Mouse (Mus musculus) midbrain, embryonic 14.5 days (tissue): ENCODE measurements around the gene Apbb1. TPM values are rescaled to one million over a fixed set of nuclear protein-coding genes. Genes with fewer than 3 reads are reported as not detected.
A peak's percentile ranks its signal among the peaks of the same experiment; 100 is the strongest.

Experiments used
- ATAC-seq: fragments of 200-750 bp; cut with Nextera tagmentation; 2 replicates; pipeline ENCODE4 v1.8.0; 2017; ENCODE audit warnings: moderate number of reproducible peaks, moderate library complexity; ENCODE audit not compliant: low FRiP score, low TSS enrichment
- DNase-seq: peaks from one replicate; pipeline ENCODE4 v3.0.0-alpha.2; 2015
- H3K27ac ChIP-seq: fragments of 300-500 bp; sonication (generic); replicated peaks from 2 replicates; pipeline ENCODE4 v1.5.1; 2014; ENCODE audit warnings: mild to moderate bottlenecking, low read depth, low read length, moderate library complexity
- H3K27me3 ChIP-seq: fragments of 300-500 bp; sonication (generic); 2 replicates; pipeline ENCODE4 v1.6.1; 2014; ENCODE audit warnings: low read length, control low read depth, mixed read lengths; ENCODE audit not compliant: control insufficient read depth, insufficient read depth
- H3K36me3 ChIP-seq: fragments of 300-500 bp; sonication (generic); 2 replicates; pipeline ENCODE4 v1.6.1; 2014; ENCODE audit warnings: low read length, control low read depth; ENCODE audit not compliant: control insufficient read depth, insufficient read depth
- H3K4me1 ChIP-seq: fragments of 300-500 bp; sonication (generic); 2 replicates; pipeline ENCODE4 v1.6.1; 2014; ENCODE audit warnings: mild to moderate bottlenecking, antibody characterized with exemption, low read length, control low read depth; ENCODE audit not compliant: control insufficient read depth, insufficient read depth
- H3K4me2 ChIP-seq: fragments of 300-500 bp; sonication (generic); 2 replicates; pipeline ENCODE4 v1.6.1; 2014; ENCODE audit warnings: mild to moderate bottlenecking, low read length, moderate library complexity
- H3K4me3 ChIP-seq: fragments of 300-500 bp; sonication (generic); replicated peaks from 2 replicates; pipeline ENCODE4 v1.5.1; 2014; ENCODE audit warnings: low read depth, low read length
- H3K9ac ChIP-seq: fragments of 300-500 bp; sonication (generic); replicated peaks from 2 replicates; pipeline ENCODE4 v1.6.1; 2014; ENCODE audit warnings: mild to moderate bottlenecking, low read length, moderate library complexity
- H3K9me3 ChIP-seq: fragments of 300-500 bp; sonication (generic); 2 replicates; pipeline ENCODE4 v1.6.1; 2016; ENCODE audit warnings: low read length, control low read depth, mixed read lengths; ENCODE audit not compliant: control insufficient read depth
- WGBS: fragments of 180-500 bp; shearing (Covaris S2); extraction: QIAGEN DNeasy Blood & Tissue Kit; methylation state at CpG from one replicate; pipeline ENCODE4 v1.1.7; 2014; 5-methylcytosine and 5-hydroxymethylcytosine counted together
- polyA plus RNA-seq: library from polyadenylated mRNA; unstranded; fragments of >200 nt; fragmentation: Nextera tagmentation; extraction: Ambion mirVana; gene quantifications from 2 replicates; pipeline ENCODE4 v1.2.1, GENCODE M21; 2014

The Apbb1 gene
- 227 and 305 TPM in 2 replicates for polyA plus RNA-seq

DNA sequence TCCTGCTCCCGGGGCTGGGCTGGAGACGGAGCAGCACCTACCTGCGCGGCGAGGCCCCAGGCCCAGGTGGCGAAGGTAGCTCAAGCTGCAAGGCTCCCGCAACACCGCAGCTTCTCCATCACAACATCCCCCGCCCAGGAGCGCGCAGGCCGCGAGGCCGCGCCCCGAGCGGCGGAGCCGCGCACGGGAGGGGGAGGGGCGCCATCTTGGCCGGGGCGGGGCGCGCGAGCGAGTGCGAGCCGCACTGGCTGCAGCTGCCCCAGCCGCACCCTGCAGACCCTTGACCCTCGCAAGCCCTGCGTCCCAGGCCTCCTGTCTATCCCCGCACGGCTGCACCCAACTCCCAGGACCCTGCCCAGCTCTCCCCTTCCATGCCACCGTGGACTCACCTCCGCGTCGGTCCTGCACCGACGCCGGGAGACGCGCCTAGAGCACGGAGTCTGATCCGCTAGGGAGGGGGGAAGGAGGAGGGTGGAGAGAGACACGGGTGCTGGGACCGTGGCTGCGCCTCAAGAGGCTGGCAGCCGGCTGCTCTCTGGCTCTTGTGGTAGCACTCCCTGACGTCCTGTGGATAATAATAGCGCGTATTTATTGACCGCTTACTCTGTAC lies at the start of gene Apbb1:
TSS of gene Apbb1 (minus strand) at position 560 of the 610 bp plus-strand sequence.
- Histone ChIP-seq H3K9me3 (no peaks in the 10 kb centered on the region), H3K4me1 (peaks cover 17% of the 10 kb centered on the region), H3K27ac (peak within 1 kb of the TSS; percentile 99), H3K4me3 (peak within 1 kb of the TSS; percentile 85), H3K4me2 (peak within 1 kb of the TSS; percentile 62), H3K27me3 (no peaks in the 10 kb centered on the region), H3K36me3 (no peaks in the 10 kb centered on the region), H3K9ac (peak within 1 kb of the TSS; percentile 88)
- DNase-seq (peak; percentile 94), ATAC-seq (peak; percentile 93)
- WGBS = 0% methylated on average over 49 of the region's 54 CpGs

DNA sequence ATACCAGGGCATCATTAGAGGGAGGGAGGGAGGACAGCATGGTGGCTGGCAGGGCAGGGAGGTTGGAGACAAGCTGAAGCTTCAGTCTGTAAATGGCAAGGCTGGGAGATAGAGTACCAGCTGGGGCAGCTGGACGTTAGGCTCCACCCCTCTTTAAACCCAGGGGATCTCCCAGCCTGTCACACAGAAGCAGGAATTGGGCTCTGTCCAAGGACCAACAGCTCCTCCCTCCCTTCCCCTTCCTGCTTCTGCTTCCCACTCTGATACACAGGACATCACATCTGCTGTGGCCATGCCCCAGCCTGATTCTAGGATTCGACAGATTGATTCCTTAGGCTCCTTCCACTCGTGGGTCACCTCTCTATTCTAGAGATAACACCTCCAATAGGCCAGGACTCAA lies 47.2 kb upstream of the Apbb1 start:
- Histone ChIP-seq H3K27me3 (no peaks in the 10 kb centered on the region), H3K4me1 (peaks cover 27% of the 10 kb centered on the region), H3K4me3 (no peak overlapping the region), H3K27ac (peak overlapping the region; percentile 56), H3K9ac (no peak overlapping the region), H3K36me3 (peaks cover 19% of the 10 kb centered on the region), H3K9me3 (no peaks in the 10 kb centered on the region), H3K4me2 (no peak overlapping the region)
- DNase-seq (peak; percentile 78), ATAC-seq (peak; percentile 29; the same call in 1 of the 2 replicates)
- WGBS = 26% methylated on average over 3 of the region's 3 CpGs

GRCm38 (mm10) chr7:105625397-105625796 lies 43.9 kb upstream of the Apbb1 start:
- 85% methylated on average over 6 of the region's 6 CpGs for WGBS

DNA sequence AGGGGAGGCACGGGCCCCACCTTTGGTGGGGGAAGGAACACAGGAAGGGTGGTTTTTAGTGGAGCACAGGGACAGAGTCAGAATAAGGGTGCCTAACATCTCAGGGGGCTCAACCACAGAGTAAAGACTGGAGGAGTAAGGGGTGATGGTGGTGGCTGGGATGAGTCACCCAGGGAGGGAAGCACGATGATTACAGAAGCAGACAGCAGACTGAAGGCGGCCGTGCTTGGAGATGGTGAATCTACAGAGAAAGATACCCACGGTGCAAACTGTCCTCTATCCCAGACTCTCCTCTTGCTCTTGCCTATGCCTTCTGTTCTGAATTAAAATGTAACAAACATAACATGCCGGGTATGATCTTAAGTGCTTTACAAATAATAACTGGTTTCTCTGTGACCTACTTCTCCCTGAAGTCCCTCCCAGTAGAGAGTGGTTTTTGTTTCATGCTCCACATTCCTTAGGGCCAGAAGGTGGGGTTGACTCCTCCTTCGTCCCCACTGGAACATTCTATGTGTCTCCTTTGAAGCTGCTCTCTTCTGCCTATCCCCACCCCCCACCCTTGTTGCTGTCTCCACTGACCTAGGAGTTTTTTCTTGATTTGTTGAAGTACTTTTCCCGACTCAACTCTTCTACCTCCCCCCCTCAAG lies 40.3 kb upstream of the Apbb1 start:
- ATAC-seq (no peak), DNase-seq (no peak)
- Histone ChIP-seq H3K4me2 (no peak overlapping the region), H3K9ac (no peak overlapping the region), H3K4me3 (no peak overlapping the region), H3K4me1 (no peaks in the 10 kb centered on the region), H3K27me3 (no peaks in the 10 kb centered on the region), H3K36me3 (peaks cover 87% of the 10 kb centered on the region), H3K9me3 (no peaks in the 10 kb centered on the region), H3K27ac (no peak overlapping the region)
- 87% methylated on average over 8 of the region's 8 CpGs for WGBS

More at GRCm38 (mm10) chr7:105625397-105625796, 43.9 kb upstream of the Apbb1 start:
- ATAC-seq = no peak
- Histone ChIP-seq H3K9ac (no peak overlapping the region), H3K4me2 (no peak overlapping the region), H3K9me3 (no peaks in the 10 kb centered on the region), H3K4me3 (no peak overlapping the region), H3K36me3 (peaks cover 51% of the 10 kb centered on the region), H3K27me3 (no peaks in the 10 kb centered on the region), H3K4me1 (peaks cover 15% of the 10 kb centered on the region), H3K27ac (no peak overlapping the region)
- DNase-seq = no peak

- WGBS = 83% methylated on average over 4 of the region's 4 CpGs
- Histone ChIP-seq H3K27me3 (no peaks in the 10 kb centered on the region), H3K9me3 (no peaks in the 10 kb centered on the region), H3K27ac (no peak overlapping the region), H3K4me1 (no peaks in the 10 kb centered on the region), H3K36me3 (peaks cover 94% of the 10 kb centered on the region), H3K4me2 (no peak overlapping the region), H3K9ac (no peak overlapping the region), H3K4me3 (no peak overlapping the region)
- ATAC-seq (no peak), DNase-seq (no peak)
Measured at GRCm38 (mm10) chr7:105621053-105621452, 39.6 kb upstream of the Apbb1 start.

DNA sequence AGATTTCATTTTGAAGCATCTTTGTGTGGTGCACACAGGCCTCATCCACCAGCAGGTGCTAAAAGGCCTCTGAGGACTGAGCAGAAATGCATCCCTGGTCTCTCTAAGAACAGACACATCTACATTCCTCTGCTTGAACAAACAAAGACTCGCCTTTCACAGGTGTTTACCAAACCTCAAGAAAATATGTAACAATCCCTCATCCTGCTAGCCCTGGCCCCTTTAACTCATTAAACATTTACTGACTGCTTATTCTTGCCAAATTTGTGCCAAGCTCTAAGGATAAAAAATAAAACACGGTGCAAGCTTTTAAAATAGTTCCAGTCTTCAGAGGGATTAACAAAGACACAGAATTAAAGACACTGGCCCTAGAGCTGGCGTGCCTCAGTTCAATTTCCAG lies 38.2 kb upstream of the Apbb1 start:
- WGBS = 60% methylated on average over 3 of the region's 3 CpGs
- no peak for ATAC-seq
- DNase-seq = no peak
- Histone ChIP-seq H3K4me3 (no peak overlapping the region), H3K27me3 (no peaks in the 10 kb centered on the region), H3K4me2 (no peak overlapping the region), H3K27ac (no peak overlapping the region), H3K9ac (no peak overlapping the region), H3K9me3 (no peaks in the 10 kb centered on the region), H3K36me3 (peaks cover 99% of the 10 kb centered on the region), H3K4me1 (no peaks in the 10 kb centered on the region)

- Histone ChIP-seq H3K27ac (no peak overlapping the region), H3K4me2 (no peak overlapping the region), H3K27me3 (no peaks in the 10 kb centered on the region), H3K9me3 (no peaks in the 10 kb centered on the region), H3K36me3 (peaks cover 99% of the 10 kb centered on the region), H3K4me3 (no peak overlapping the region), H3K4me1 (no peaks in the 10 kb centered on the region), H3K9ac (no peak overlapping the region)
- 97% methylated on average over 22 of the region's 22 CpGs for WGBS
- ATAC-seq (no peak), DNase-seq (no peak)
Measured at GRCm38 (mm10) chr7:105617810-105618209, 36.4 kb upstream of the Apbb1 start.

DNA sequence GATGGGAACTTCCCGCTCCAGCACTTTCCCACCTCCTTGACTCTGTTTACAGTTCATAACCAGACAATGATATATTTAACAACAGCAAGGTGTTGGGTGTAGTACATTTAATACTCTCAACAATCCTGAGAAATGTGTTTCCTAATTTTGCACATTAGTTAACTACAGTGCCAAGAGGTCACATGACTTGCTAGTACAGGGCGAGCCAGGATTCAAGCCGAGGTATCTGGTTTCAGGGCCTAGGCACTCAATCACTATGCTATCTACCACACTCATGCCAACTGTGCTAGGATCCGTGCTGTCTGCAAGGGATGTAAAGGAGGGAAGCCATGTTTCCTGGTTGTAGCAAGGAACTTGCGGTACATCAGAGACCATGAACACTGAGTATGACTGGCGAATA lies 35.1 kb upstream of the Apbb1 start:
- no peaks in the 10 kb centered on the region for H3K4me1 ChIP-seq
- WGBS = 94% methylated on average over 6 of the region's 6 CpGs
- no peak overlapping the region for H3K4me2 ChIP-seq
- ATAC-seq = no peak
- no peak overlapping the region for H3K9ac ChIP-seq
- no peak for DNase-seq
- H3K36me3 ChIP-seq = peaks cover 98% of the 10 kb centered on the region
- H3K9me3 ChIP-seq = no peaks in the 10 kb centered on the region
- H3K4me3 ChIP-seq = no peak overlapping the region
- H3K27ac ChIP-seq = no peak overlapping the region
- no peaks in the 10 kb centered on the region for H3K27me3 ChIP-seq

DNA sequence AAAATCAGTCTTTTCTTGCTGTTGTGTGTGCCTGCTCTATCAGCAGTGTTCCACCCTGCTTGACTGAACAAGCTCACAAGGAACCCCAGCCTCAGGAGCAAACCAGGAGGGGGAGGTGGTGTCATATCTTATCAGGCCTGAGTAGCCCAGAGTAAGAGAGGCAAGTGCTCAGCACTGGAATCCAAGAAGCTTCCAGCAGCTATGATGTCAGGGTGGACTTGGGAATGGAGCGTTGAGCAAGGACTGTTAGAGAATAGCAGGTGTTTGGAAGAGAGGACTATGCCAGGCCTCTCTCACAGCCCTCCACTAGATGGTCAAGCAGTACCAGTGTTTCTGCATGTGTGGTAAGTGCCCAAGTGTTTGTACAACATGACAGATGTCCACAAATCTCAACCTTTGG lies 34.3 kb upstream of the Apbb1 start:
- H3K4me3 ChIP-seq = no peak overlapping the region
- peaks cover 98% of the 10 kb centered on the region for H3K36me3 ChIP-seq
- no peak overlapping the region for H3K27ac ChIP-seq
- H3K4me1 ChIP-seq = no peaks in the 10 kb centered on the region
- H3K9ac ChIP-seq = no peak overlapping the region
- ATAC-seq (no peak), DNase-seq (no peak)
- no peaks in the 10 kb centered on the region for H3K27me3 ChIP-seq
- no peaks in the 10 kb centered on the region for H3K9me3 ChIP-seq
- 97% methylated on average over 1 of the region's 1 CpGs for WGBS
- no peak overlapping the region for H3K4me2 ChIP-seq
